Mouse (Mus musculus): Measurements from ENCODE around the gene Qtrt1. TPM values are rescaled to one million over a fixed set of nuclear protein-coding genes. Genes with fewer than 3 reads are reported as not detected.

The Qtrt1 gene
- total and polyA plus RNA-seq, 2 experiments = 5.6 to 15.7 TPM

- TF ChIP-seq POLR2A (IDR thresholded peaks at IDR 0.05; ENCODE audit: extremely low read depth, insufficient read depth, low read length) (no peak), CTCF (IDR thresholded peaks at IDR 0.05; ENCODE audit: low read depth, low read length) (no peak)
- Histone ChIP-seq H3K36me3 (ENCODE audit: control insufficient read depth, insufficient read depth, low read length) (no peaks in the 10 kb centered on the region), H3K9ac (ENCODE audit: low read depth, low read length) (no peak overlapping the region), H3K79me2 (ENCODE audit: control insufficient read depth, insufficient read depth, low read length) (peaks cover 60% of the 10 kb centered on the region), H3K27ac (replicated peaks; ENCODE audit: insufficient read depth, low read depth, low read length) (no peak overlapping the region), H3K4me1 (ENCODE audit: control insufficient read depth, insufficient read depth, low read length) (peaks cover 16% of the 10 kb centered on the region), H3K4me3 (ENCODE audit: insufficient read depth, low read depth, low read length) (no peak overlapping the region), H3K27me3 (ENCODE audit: control insufficient read depth, insufficient read depth, low read length) (no peaks in the 10 kb centered on the region)
- WGBS = 77% methylated on average over 6 of the region's 6 CpGs
- DNase-seq (ENCODE audit: extremely low read depth, low read depth, low spot score) = no peak
Measured at GRCm38 (mm10) chr9:21445081-21445744, 33.6 kb downstream of the Qtrt1 start.

DNA sequence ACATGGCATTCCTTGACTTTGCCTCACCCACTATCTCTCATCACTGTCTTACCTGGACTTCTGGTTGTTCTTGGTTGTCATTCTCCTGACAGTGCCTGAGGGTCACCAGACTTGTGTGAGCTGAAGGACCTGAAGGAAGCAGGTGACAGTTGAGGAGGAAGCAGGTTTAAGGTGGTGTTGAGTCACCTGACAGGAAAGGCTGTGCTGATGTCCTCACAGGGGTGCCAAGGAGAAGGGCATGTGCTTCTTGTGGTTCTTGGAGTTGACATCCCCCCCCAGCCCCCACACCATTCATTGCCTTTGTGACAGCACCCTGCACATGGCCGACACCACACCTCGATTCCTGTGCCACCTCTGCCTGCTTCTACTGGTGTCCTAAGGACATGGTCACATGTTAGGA lies 36.1 kb downstream of the Qtrt1 start:
- no peaks in the 10 kb centered on the region for H3K27me3 ChIP-seq (ENCODE audit: control insufficient read depth, insufficient read depth, low read length)
- no peak for TF ChIP-seq CTCF (IDR thresholded peaks at IDR 0.05; ENCODE audit: low read depth, low read length)
- TF ChIP-seq POLR2A (IDR thresholded peaks at IDR 0.05; ENCODE audit: extremely low read depth, insufficient read depth, low read length) = no peak
- H3K79me2 ChIP-seq (ENCODE audit: control insufficient read depth, insufficient read depth, low read length) = peaks cover 61% of the 10 kb centered on the region
- H3K36me3 ChIP-seq (ENCODE audit: control insufficient read depth, insufficient read depth, low read length) = no peaks in the 10 kb centered on the region
- peaks cover 18% of the 10 kb centered on the region for H3K4me1 ChIP-seq (ENCODE audit: control insufficient read depth, insufficient read depth, low read length)
- no peak for DNase-seq (ENCODE audit: extremely low read depth, low read depth, low spot score)
- no peak overlapping the region for H3K4me3 ChIP-seq (ENCODE audit: insufficient read depth, low read depth, low read length)
- whole genome bisulfite sequencing = 96% methylated on average over 2 of the region's 2 CpGs
- H3K9ac ChIP-seq (ENCODE audit: low read depth, low read length) = no peak overlapping the region
- H3K27ac ChIP-seq (replicated peaks; ENCODE audit: insufficient read depth, low read depth, low read length) = no peak overlapping the region

DNA sequence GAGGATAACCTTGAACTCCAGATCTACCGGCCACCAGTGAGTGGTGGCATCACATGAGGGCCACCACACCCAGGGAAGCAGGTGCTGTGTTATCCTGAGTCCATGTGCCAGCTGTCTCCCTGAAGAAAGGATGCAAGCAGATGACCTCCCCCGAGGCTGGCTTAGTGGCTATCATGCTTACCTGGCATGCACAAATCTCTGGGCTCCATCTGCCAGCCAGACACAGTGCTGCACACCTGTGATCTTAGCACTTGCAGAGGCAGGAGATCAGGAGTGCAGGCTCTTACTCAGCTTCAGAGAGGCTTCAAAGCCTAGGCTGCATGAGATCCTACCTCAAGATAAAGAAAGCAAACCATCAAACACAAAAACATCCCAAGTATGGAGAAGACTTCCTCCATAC lies 38.1 kb downstream of the Qtrt1 start:
- no peak overlapping the region for H3K9ac ChIP-seq (ENCODE audit: low read depth, low read length)
- no peaks in the 10 kb centered on the region for H3K36me3 ChIP-seq (ENCODE audit: control insufficient read depth, insufficient read depth, low read length)
- H3K27me3 ChIP-seq (ENCODE audit: control insufficient read depth, insufficient read depth, low read length) = no peaks in the 10 kb centered on the region
- H3K4me3 ChIP-seq (ENCODE audit: insufficient read depth, low read depth, low read length) = no peak overlapping the region
- peaks cover 63% of the 10 kb centered on the region for H3K79me2 ChIP-seq (ENCODE audit: control insufficient read depth, insufficient read depth, low read length)
- no peak for DNase-seq (ENCODE audit: extremely low read depth, low read depth, low spot score)
- peaks cover 8% of the 10 kb centered on the region for H3K4me1 ChIP-seq (ENCODE audit: control insufficient read depth, insufficient read depth, low read length)
- 36% methylated on average over 2 of the region's 2 CpGs for WGBS
- H3K27ac ChIP-seq (replicated peaks; ENCODE audit: insufficient read depth, low read depth, low read length) = no peak overlapping the region
- TF ChIP-seq POLR2A (IDR thresholded peaks at IDR 0.05; ENCODE audit: extremely low read depth, insufficient read depth, low read length) (no peak), CTCF (IDR thresholded peaks at IDR 0.05; ENCODE audit: low read depth, low read length) (no peak)

- Histone ChIP-seq H3K4me1 (ENCODE audit: control insufficient read depth, insufficient read depth, low read length) (peaks cover 9% of the 10 kb centered on the region), H3K9ac (ENCODE audit: low read depth, low read length) (no peak overlapping the region), H3K36me3 (ENCODE audit: control insufficient read depth, insufficient read depth, low read length) (no peaks in the 10 kb centered on the region), H3K27me3 (ENCODE audit: control insufficient read depth, insufficient read depth, low read length) (no peaks in the 10 kb centered on the region), H3K27ac (replicated peaks; ENCODE audit: insufficient read depth, low read depth, low read length) (no peak overlapping the region; the same call in 1 of the 2 replicates), H3K79me2 (ENCODE audit: control insufficient read depth, insufficient read depth, low read length) (peaks cover 68% of the 10 kb centered on the region), H3K4me3 (ENCODE audit: insufficient read depth, low read depth, low read length) (no peak overlapping the region)
- TF ChIP-seq POLR2A (IDR thresholded peaks at IDR 0.05; ENCODE audit: extremely low read depth, insufficient read depth, low read length) (no peak), CTCF (IDR thresholded peaks at IDR 0.05; ENCODE audit: low read depth, low read length) (no peak)
- no peak for DNase-seq (ENCODE audit: extremely low read depth, low read depth, low spot score)
- WGBS = 69% methylated on average over 3 of the region's 3 CpGs
Measured at GRCm38 (mm10) chr9:21450270-21450669, 38.6 kb downstream of the Qtrt1 start.

DNA sequence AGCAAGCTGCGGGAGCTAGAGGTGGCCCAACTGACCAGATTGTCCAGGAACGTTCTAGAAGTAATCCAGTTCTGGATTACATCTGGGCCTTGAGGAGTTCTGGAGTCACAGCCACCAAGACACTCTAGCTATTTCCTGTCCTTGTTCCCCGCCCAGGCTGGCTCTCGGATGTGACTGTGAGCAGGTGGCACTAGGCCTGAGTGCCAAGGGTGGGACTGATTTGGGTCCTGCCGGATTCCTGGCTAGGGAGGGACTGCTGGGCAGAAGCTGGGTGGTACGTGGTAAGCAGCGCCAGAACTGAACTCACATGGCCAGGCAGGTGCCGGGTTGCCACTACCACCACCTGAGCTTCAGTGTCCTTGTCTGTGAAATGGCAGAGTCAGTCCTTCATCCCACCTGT lies 39.8 kb downstream of the Qtrt1 start:
- H3K4me1 ChIP-seq (ENCODE audit: control insufficient read depth, insufficient read depth, low read length) = peaks cover 8% of the 10 kb centered on the region
- no peak overlapping the region for H3K27ac ChIP-seq (replicated peaks; ENCODE audit: insufficient read depth, low read depth, low read length)
- H3K27me3 ChIP-seq (ENCODE audit: control insufficient read depth, insufficient read depth, low read length) = no peaks in the 10 kb centered on the region
- no peak overlapping the region for H3K4me3 ChIP-seq (ENCODE audit: insufficient read depth, low read depth, low read length)
- no peak overlapping the region for H3K9ac ChIP-seq (ENCODE audit: low read depth, low read length)
- no peak for DNase-seq (ENCODE audit: extremely low read depth, low read depth, low spot score)
- H3K79me2 ChIP-seq (ENCODE audit: control insufficient read depth, insufficient read depth, low read length) = peaks cover 61% of the 10 kb centered on the region
- TF ChIP-seq POLR2A (IDR thresholded peaks at IDR 0.05; ENCODE audit: extremely low read depth, insufficient read depth, low read length) (no peak), CTCF (IDR thresholded peaks at IDR 0.05; ENCODE audit: low read depth, low read length) (no peak)
- H3K36me3 ChIP-seq (ENCODE audit: control insufficient read depth, insufficient read depth, low read length) = no peaks in the 10 kb centered on the region
- 88% methylated on average over 8 of the region's 8 CpGs for WGBS

DNA sequence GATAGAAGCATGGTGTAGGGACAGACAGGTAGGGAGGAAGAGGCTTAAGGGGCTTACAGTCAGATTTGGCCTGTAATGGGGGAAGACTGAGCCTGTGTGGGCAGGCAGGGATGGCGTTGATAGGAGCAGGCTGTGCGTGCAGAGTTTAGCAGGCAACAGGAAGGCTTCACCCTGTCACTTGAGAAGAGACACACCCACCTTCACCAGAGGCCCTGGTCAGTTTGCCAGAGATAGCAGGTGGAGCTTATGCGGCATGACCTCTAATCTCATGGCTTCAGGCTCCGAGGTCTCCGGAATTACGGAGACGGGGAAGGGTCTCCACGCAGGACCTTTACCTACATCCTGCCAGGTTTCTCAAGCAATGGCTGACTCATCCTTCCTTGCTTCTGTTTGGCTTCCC lies 40.2 kb downstream of the Qtrt1 start:
- no peak overlapping the region for H3K9ac ChIP-seq (ENCODE audit: low read depth, low read length)
- H3K79me2 ChIP-seq (ENCODE audit: control insufficient read depth, insufficient read depth, low read length) = peaks cover 60% of the 10 kb centered on the region
- no peak overlapping the region for H3K27ac ChIP-seq (replicated peaks; ENCODE audit: insufficient read depth, low read depth, low read length)
- peaks cover 8% of the 10 kb centered on the region for H3K4me1 ChIP-seq (ENCODE audit: control insufficient read depth, insufficient read depth, low read length)
- H3K27me3 ChIP-seq (ENCODE audit: control insufficient read depth, insufficient read depth, low read length) = no peaks in the 10 kb centered on the region
- WGBS = 75% methylated on average over 8 of the region's 8 CpGs
- no peak overlapping the region for H3K4me3 ChIP-seq (ENCODE audit: insufficient read depth, low read depth, low read length)
- DNase-seq (ENCODE audit: extremely low read depth, low read depth, low spot score) = no peak
- TF ChIP-seq POLR2A (IDR thresholded peaks at IDR 0.05; ENCODE audit: extremely low read depth, insufficient read depth, low read length) = no peak
- no peak for TF ChIP-seq CTCF (IDR thresholded peaks at IDR 0.05; ENCODE audit: low read depth, low read length)
- H3K36me3 ChIP-seq (ENCODE audit: control insufficient read depth, insufficient read depth, low read length) = no peaks in the 10 kb centered on the region
